Mouse (Mus musculus) heart, adult 2 months (tissue): ENCODE data around the gene Clec4a1.

ENCODE experiments used
- CTCF ChIP-seq: fragments of 200-600 bp; IDR thresholded peaks from 2 replicates; pipeline ENCODE4 v1.8.1; 2022; ENCODE audit warnings: antibody characterized with exemption, mild to moderate bottlenecking, moderate library complexity
- EP300 ChIP-seq: fragments of 200-500 bp; IDR thresholded peaks from 2 replicates; pipeline ENCODE4 v1.6.1; 2011; ENCODE audit warnings: low read depth, low read length, control low read depth; ENCODE audit not compliant: insufficient read depth
- POLR2A ChIP-seq: fragments of 200-500 bp; IDR thresholded peaks from 2 replicates; pipeline ENCODE4 v1.6.1; 2011; ENCODE audit warnings: mild to moderate bottlenecking, low read depth, low read length, control low read depth; ENCODE audit not compliant: insufficient read depth

GRCm38 (mm10) chr6:122872800-122873199, 48.8 kb upstream of the Clec4a1 start:
- no peak for TF ChIP-seq CTCF
- TF ChIP-seq EP300 = no peak
- TF ChIP-seq POLR2A = no peak
